ENCODE assay signal across 11 mouse cellular contexts in genomic region chr17:84008035-84008681, GRCm38 (mm10).
DNase-seq lines count a peak whose midpoint lies in the region; ATAC-seq and TF ChIP-seq lines count a peak whose summit lies in the region.
"Had no signal": no experiment of that assay in that cellular context is flagged by ENCODE, and none has a peak within 500 bp of the region (broad histone marks: within the 10 kb centered on the region; RNA-seq: fewer than 3 reads in every experiment).

No protein-coding gene starts in this region.

- no peaks in the 10 kb centered on the region for H3K9me3 ChIP-seq in liver, embryonic 14.5 days (ENCODE audit: control insufficient read depth, low read length)
- no peaks in the 10 kb centered on the region for H3K9me3 ChIP-seq in liver, embryonic 12.5 days (replicated peaks)
- no peaks in the 10 kb centered on the region for H3K9me3 ChIP-seq in ES-Bruce4 (replicated peaks; ENCODE audit: control insufficient read depth, insufficient read depth, low read length, poor library complexity, severe bottlenecking)
- H3K9me3 ChIP-seq in embryonic facial prominence, embryonic 11.5 days (replicated peaks; ENCODE audit: control insufficient read depth, low read length), result no peaks in the 10 kb centered on the region
- H3K9me3 ChIP-seq in stomach, embryonic 14.5 days (ENCODE audit: control insufficient read depth, low read depth, low read length), result no peaks in the 10 kb centered on the region
- H3K9me3 ChIP-seq in hindbrain, embryonic 16.5 days (ENCODE audit: control insufficient read depth, low read length), result no peaks in the 10 kb centered on the region

- no peak overlapping the region for H3K27ac ChIP-seq in liver, embryonic 14.5 days
- H3K27ac ChIP-seq in liver, embryonic 12.5 days, result no peak overlapping the region
- peak overlapping the region; percentile 49 for H3K27ac ChIP-seq in ES-Bruce4 (ENCODE audit: insufficient read depth, low read length)
- no peak overlapping the region for H3K27ac ChIP-seq in embryonic facial prominence, embryonic 11.5 days (replicated peaks; ENCODE audit: low read depth, low read length)
- peak overlapping the region; percentile 27; the same call in 1 of the 2 replicates for H3K27ac ChIP-seq in stomach, embryonic 14.5 days (ENCODE audit: low read length)
- H3K27ac ChIP-seq in hindbrain, embryonic 16.5 days (ENCODE audit: low read depth, low read length), result no peak overlapping the region
- no peak overlapping the region for H3K27ac ChIP-seq in left cerebral cortex, adult 2 months

- TF ChIP-seq EP300 in liver, embryonic 14.5 days (IDR thresholded peaks at IDR 0.05; ENCODE audit: low read depth), result no peak
- TF ChIP-seq EP300 in ES-Bruce4 (IDR thresholded peaks at IDR 0.05; ENCODE audit: insufficient read depth, low read depth, low read length), result 0 out of 2 replicates have a peak, but pooled peaks have one; percentile 31

- TF ChIP-seq CTCF in liver, embryonic 14.5 days (IDR thresholded peaks at IDR 0.05; ENCODE audit: low read depth), result peak; percentile 20; the same call in 1 of the 2 replicates
- TF ChIP-seq CTCF in ES-Bruce4 (IDR thresholded peaks at IDR 0.05; ENCODE audit: low read depth, low read length), result peak; percentile 46
- no peak; the same call in 1 of the 2 replicates for TF ChIP-seq CTCF in left cerebral cortex, adult 2 months (IDR thresholded peaks at IDR 0.05)

- intact Hi-C loops in left cerebral cortex, adult 2 months (cut with DNase I), result no loop called here

- no peak for ATAC-seq in liver, embryonic 14.5 days (ENCODE audit: insufficient read depth)
- ATAC-seq in liver, embryonic 12.5 days, result no peak
- 0 out of 2 replicates have a peak, but pooled peaks have one; percentile 7 for ATAC-seq in embryonic facial prominence, embryonic 11.5 days (replicated peaks; ENCODE audit: insufficient number of reproducible peaks, low FRiP score, low TSS enrichment, low read depth)
- ATAC-seq in stomach, embryonic 14.5 days (ENCODE audit: insufficient number of reproducible peaks, insufficient read depth, low FRiP score, low read depth), result no peak
- ATAC-seq in hindbrain, embryonic 16.5 days, result no peak

- peaks cover 0 to 9% of the 10 kb centered on the region in 2 experiments; a peak in 3 of 4 replicates for H3K4me1 ChIP-seq in liver, embryonic 14.5 days (replicated peaks; ENCODE audit: control insufficient read depth in 2 of 2, insufficient read depth in 2 of 2, low read length in 1 of 2)
- H3K4me1 ChIP-seq in liver, embryonic 12.5 days, result peaks cover 42% of the 10 kb centered on the region
- peaks cover 11% of the 10 kb centered on the region for H3K4me1 ChIP-seq in ES-Bruce4 (ENCODE audit: control insufficient read depth, insufficient read depth, low read length)
- peaks cover 7% of the 10 kb centered on the region for H3K4me1 ChIP-seq in embryonic facial prominence, embryonic 11.5 days (ENCODE audit: control insufficient read depth, insufficient read depth, low read length)
- H3K4me1 ChIP-seq in stomach, embryonic 14.5 days (ENCODE audit: control insufficient read depth, insufficient read depth, low read length), result no peaks in the 10 kb centered on the region; the same call in 1 of the 2 replicates
- H3K4me1 ChIP-seq in hindbrain, embryonic 16.5 days (ENCODE audit: control insufficient read depth, insufficient read depth, low read depth, low read length), result peaks cover 5% of the 10 kb centered on the region; the same call in 1 of the 2 replicates

- no peak overlapping the region for H3K9ac ChIP-seq in liver, embryonic 14.5 days (replicated peaks)
- H3K9ac ChIP-seq in liver, embryonic 12.5 days, result no peak overlapping the region
- H3K9ac ChIP-seq in ES-Bruce4 (ENCODE audit: low read depth, poor library complexity, severe bottlenecking), result no peak overlapping the region; the same call in 1 of the 2 replicates
- no peak overlapping the region for H3K9ac ChIP-seq in embryonic facial prominence, embryonic 11.5 days (replicated peaks; ENCODE audit: low read length)
- H3K9ac ChIP-seq in stomach, embryonic 14.5 days (replicated peaks; ENCODE audit: low read depth, low read length), result no peak overlapping the region
- H3K9ac ChIP-seq in hindbrain, embryonic 16.5 days (ENCODE audit: low read depth, low read length), result no peak overlapping the region

- H3K4me2 ChIP-seq in liver, embryonic 14.5 days (ENCODE audit: low read depth), result no peak overlapping the region
- H3K4me2 ChIP-seq in liver, embryonic 12.5 days, result no peak overlapping the region
- no peak overlapping the region for H3K4me2 ChIP-seq in embryonic facial prominence, embryonic 11.5 days (ENCODE audit: low read depth, low read length)
- no peak overlapping the region for H3K4me2 ChIP-seq in stomach, embryonic 14.5 days (replicated peaks; ENCODE audit: low read depth, low read length)
- H3K4me2 ChIP-seq in hindbrain, embryonic 16.5 days (ENCODE audit: low read length), result no peak overlapping the region
- H3K4me2 ChIP-seq: liver, embryonic 11.5 days had no signal

- no peaks in the 10 kb centered on the region for H3K36me3 ChIP-seq in liver, embryonic 14.5 days (replicated peaks; ENCODE audit: control insufficient read depth, insufficient read depth, low read depth)
- H3K36me3 ChIP-seq in liver, embryonic 12.5 days, result no peaks in the 10 kb centered on the region
- no peaks in the 10 kb centered on the region for H3K36me3 ChIP-seq in ES-Bruce4 (ENCODE audit: control insufficient read depth, insufficient read depth, low read length, poor library complexity, severe bottlenecking)
- H3K36me3 ChIP-seq in embryonic facial prominence, embryonic 11.5 days (replicated peaks; ENCODE audit: control insufficient read depth, insufficient read depth, low read depth, low read length), result no peaks in the 10 kb centered on the region
- no peaks in the 10 kb centered on the region for H3K36me3 ChIP-seq in stomach, embryonic 14.5 days (ENCODE audit: control insufficient read depth, insufficient read depth, low read length)
- H3K36me3 ChIP-seq in hindbrain, embryonic 16.5 days (ENCODE audit: control insufficient read depth, insufficient read depth, low read length), result no peaks in the 10 kb centered on the region

- 52% methylated on average over 12 of the region's 12 CpGs for WGBS in liver, embryonic 14.5 days (ENCODE audit: insufficient replicate concordance)
- WGBS in liver, embryonic 12.5 days (ENCODE audit: insufficient replicate concordance), result 61% methylated on average over 12 of the region's 12 CpGs
- WGBS in embryonic facial prominence, embryonic 11.5 days, result 78% methylated on average over 12 of the region's 12 CpGs
- WGBS in stomach, embryonic 14.5 days, result 82% methylated on average over 12 of the region's 12 CpGs
- 91% methylated on average over 12 of the region's 12 CpGs for WGBS in hindbrain, embryonic 16.5 days

- no peak for DNase-seq in liver, embryonic 14.5 days (ENCODE audit: low read depth in 3 of 3, low spot score in 3 of 3)
- DNase-seq in embryonic facial prominence, embryonic 11.5 days (ENCODE audit: low spot score), result no peak
- no peak for DNase-seq in left cerebral cortex, adult 2 months (ENCODE audit: extremely low spot score in 1 of 2, low spot score in 2 of 2)
- no peak for DNase-seq in right cerebral cortex, postnatal 25 days
- DNase-seq: heart, postnatal 4 days had no signal

- no peak overlapping the region for H3K4me3 ChIP-seq in liver, embryonic 14.5 days (ENCODE audit: insufficient read depth in 1 of 2, low read depth in 2 of 2, low read length in 2 of 2)
- no peak overlapping the region for H3K4me3 ChIP-seq in liver, embryonic 12.5 days
- no peak overlapping the region for H3K4me3 ChIP-seq in ES-Bruce4 (ENCODE audit: low read depth, low read length)
- no peak overlapping the region for H3K4me3 ChIP-seq in embryonic facial prominence, embryonic 11.5 days (ENCODE audit: low read depth, low read length)
- H3K4me3 ChIP-seq in stomach, embryonic 14.5 days (ENCODE audit: low read depth, low read length), result no peak overlapping the region
- H3K4me3 ChIP-seq in hindbrain, embryonic 16.5 days (ENCODE audit: low read length), result no peak overlapping the region
- no peak overlapping the region for H3K4me3 ChIP-seq in left cerebral cortex, adult 2 months
- H3K4me3 ChIP-seq: erythroblast, embryonic 14.5 days had no signal

- TF ChIP-seq POLR2A in ES-Bruce4 (IDR thresholded peaks at IDR 0.05; ENCODE audit: insufficient read depth, low read length), result no peak

- H3K27me3 ChIP-seq in liver, embryonic 14.5 days (ENCODE audit: control insufficient read depth, insufficient read depth, low read length), result no peaks in the 10 kb centered on the region
- no peaks in the 10 kb centered on the region; the same call in 1 of the 2 replicates for H3K27me3 ChIP-seq in liver, embryonic 12.5 days (replicated peaks)
- H3K27me3 ChIP-seq in ES-Bruce4 (ENCODE audit: control insufficient read depth, insufficient read depth, low read length, poor library complexity, severe bottlenecking), result no peaks in the 10 kb centered on the region
- no peaks in the 10 kb centered on the region for H3K27me3 ChIP-seq in embryonic facial prominence, embryonic 11.5 days (ENCODE audit: control insufficient read depth, insufficient read depth, low read length)
- H3K27me3 ChIP-seq in stomach, embryonic 14.5 days (ENCODE audit: control insufficient read depth, insufficient read depth, low read length), result no peaks in the 10 kb centered on the region
- H3K27me3 ChIP-seq in hindbrain, embryonic 16.5 days (replicated peaks; ENCODE audit: control insufficient read depth, insufficient read depth, low read length), result no peaks in the 10 kb centered on the region

Comparison
In these comparisons a context has a peak if more than half of its experiments do, and no peak if none do; other contexts are left out.
1. H3K27ac ChIP-seq: peak in ES-Bruce4 (single experiment) and stomach, embryonic 14.5 days (single experiment); none in liver, embryonic 14.5 days (single experiment), liver, embryonic 12.5 days (single experiment), embryonic facial prominence, embryonic 11.5 days (single experiment), hindbrain, embryonic 16.5 days (single experiment) and left cerebral cortex, adult 2 months (single experiment).